Mouse (Mus musculus) kidney, postnatal 14 days (tissue): Measurements from ENCODE around the gene Cxcl9.
A peak's percentile ranks its signal among the peaks of the same experiment; 100 is the strongest.

Experiments used
- DNase-seq: peaks from one replicate; pipeline ENCODE4 v3.0.0; 2022; ENCODE audit warnings: mixed read lengths

Gene Cxcl9

DNA sequence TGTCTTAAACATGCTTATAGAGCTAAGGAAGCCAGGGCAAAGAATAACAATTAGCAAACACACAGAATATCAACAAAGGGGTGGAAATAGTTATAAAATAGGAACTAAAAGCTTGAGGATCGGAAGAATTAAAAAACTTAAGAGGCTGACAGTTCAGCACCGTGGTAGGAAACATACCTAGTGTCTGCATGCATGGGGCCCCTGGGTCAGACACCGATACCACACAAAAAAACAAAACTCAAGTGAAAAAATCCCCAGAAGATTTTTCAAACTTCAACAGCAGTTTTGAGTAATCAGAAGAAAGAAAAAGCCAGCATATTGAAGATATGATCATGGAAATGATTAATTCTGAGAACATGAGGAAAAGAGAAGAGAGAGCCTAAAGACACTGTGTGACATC lies 8.9 kb upstream of the Cxcl9 start:
- DNase-seq, result no peak

GRCm38 (mm10) chr5:92332359-92332840 lies 4.5 kb upstream of the Cxcl9 start:
- peak; percentile 73 for DNase-seq

DNA sequence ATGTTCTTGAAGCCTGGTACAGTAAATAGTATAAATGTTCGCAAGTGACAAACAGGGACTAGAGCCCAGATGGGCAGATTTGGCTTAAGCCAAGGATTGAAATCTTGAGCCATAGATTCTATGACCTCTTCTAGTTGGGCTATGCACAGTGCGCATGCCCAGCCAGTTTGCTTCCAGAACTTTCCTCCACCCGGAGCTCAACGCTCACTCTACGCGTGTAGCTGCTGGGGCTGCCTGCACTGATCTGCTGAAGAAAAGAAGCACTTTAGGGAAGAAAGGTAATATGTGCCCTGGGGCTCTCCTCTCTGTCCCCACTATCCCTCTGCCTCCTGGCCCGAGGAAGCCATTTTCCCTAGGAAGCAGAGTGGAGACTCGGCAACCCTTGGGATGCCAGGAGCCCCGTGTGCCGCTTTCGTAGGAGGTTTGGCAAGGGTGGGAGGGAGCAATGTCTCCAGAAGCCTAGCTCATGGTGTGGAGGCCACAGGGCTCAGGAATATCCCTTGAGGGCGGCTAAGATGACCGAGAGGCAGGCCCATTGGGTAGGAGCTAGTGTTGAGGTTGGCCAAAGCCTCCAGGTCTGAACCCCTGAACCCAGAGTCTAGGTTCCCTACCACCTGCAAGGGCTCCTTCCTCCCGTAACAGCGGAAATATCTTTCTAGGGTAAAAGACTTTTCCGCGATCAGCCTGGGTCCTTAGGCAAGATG lies 3.9 kb upstream of the Cxcl9 start, which contains the start of gene Art3:
Gene Art3 (plus strand): TSS at position 193 of the 704 bp plus-strand sequence.
- DNase-seq, result no peak

DNA sequence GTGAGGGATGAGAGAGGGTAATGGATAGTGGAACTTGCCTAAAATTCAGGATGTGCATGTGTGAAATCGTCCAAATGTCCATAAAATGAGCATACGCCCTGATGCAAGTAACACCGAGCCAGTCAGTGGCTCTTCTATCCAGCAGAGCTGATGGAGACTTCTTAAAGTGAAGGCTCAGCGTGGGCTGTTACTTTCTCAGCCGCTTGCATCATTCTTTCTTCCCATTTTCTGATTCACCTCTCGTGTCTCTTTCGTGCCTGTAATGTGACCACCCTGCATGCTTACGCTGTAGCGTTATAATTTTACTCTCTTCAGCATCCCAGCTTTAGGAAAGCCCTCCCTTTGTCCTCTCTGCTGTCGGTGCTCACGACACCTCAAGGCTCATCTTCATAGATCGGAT lies 3.2 kb upstream of the Cxcl9 start:
- no peak for DNase-seq

GRCm38 (mm10) chr5:92327367-92327766 lies 512 bp downstream of the Cxcl9 start:
- no peak for DNase-seq

GRCm38 (mm10) chr5:92323264-92323663 lies 4.6 kb downstream of the Cxcl9 start:
- DNase-seq, result peak; percentile 65

GRCm38 (mm10) chr5:92322612-92323011 lies 5.3 kb downstream of the Cxcl9 start:
- no peak for DNase-seq

- DNase-seq, result peak; percentile 40
Observed at GRCm38 (mm10) chr5:92321631-92322400, 6.1 kb downstream of the Cxcl9 start.

GRCm38 (mm10) chr5:92318596-92318995 lies 9.3 kb downstream of the Cxcl9 start:
- DNase-seq, result no peak

- DNase-seq, result no peak
Observed at GRCm38 (mm10) chr5:92318119-92318518, 9.8 kb downstream of the Cxcl9 start.

- no peak for DNase-seq
Observed at GRCm38 (mm10) chr5:92313776-92314175, 14.1 kb downstream of the Cxcl9 start.

- DNase-seq, result peak; percentile 92
Observed at GRCm38 (mm10) chr5:92312046-92312715, 15.7 kb downstream of the Cxcl9 start.

GRCm38 (mm10) chr5:92309681-92310511 lies 18.0 kb downstream of the Cxcl9 start, which contains the start of gene Sdad1:
Sdad1 (minus strand) TSS chr5:92310479.
- DNase-seq, result peak; percentile 96

- DNase-seq, result no peak
Observed at GRCm38 (mm10) chr5:92304291-92304690, 23.6 kb downstream of the Cxcl9 start.

DNA sequence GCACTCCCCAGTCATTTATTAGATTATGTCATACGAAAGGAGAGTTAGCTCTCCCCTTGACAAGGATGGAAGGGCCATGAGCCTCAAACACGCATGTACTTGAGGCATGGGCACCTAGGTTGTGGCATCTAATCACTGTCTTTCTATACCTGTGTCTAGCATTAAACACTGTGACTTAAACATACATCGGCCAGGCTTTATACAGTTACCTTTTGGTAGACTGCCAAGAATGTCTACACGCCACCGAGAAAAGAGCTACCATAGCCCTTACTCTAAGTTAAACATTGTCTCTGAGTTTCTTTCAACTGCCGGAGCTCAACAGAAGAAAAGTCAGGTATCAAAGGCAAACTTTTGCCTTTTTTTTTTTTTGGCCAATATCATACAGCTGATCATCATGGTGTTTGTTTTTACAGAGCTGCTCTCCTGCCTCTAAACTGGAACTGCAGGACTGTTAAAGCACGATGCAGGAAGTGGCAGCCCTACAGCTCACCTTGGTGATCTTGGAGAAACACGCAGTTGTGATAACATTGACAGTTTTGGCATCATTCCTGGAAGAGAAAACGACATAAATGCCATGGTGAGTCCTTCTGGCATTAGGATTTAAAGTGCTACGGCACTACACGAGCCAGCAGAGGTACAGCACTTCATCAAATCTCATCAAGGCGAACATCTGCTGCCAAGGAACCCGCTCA lies 25.6 kb downstream of the Cxcl9 start:
- DNase-seq, result no peak

DNA sequence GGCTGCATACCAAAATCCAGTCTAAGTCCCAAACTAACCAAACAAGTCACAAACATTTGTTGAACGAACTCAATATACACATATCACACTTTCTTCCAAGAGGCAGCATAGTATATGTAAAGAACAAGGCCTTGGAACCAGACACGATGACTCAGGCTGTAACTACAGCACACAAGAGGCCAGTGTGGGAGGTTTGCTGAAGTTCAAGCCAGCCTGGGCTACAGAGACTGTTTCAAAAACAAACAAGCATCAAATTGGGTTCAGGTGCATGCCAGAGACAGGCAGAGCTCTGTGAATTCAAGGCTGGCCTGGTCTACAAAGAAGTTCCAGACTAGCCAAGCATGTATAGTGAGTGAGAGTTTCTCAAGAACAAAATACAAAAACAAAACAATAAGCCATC lies 33.4 kb downstream of the Cxcl9 start:
- DNase-seq, result no peak

DNA sequence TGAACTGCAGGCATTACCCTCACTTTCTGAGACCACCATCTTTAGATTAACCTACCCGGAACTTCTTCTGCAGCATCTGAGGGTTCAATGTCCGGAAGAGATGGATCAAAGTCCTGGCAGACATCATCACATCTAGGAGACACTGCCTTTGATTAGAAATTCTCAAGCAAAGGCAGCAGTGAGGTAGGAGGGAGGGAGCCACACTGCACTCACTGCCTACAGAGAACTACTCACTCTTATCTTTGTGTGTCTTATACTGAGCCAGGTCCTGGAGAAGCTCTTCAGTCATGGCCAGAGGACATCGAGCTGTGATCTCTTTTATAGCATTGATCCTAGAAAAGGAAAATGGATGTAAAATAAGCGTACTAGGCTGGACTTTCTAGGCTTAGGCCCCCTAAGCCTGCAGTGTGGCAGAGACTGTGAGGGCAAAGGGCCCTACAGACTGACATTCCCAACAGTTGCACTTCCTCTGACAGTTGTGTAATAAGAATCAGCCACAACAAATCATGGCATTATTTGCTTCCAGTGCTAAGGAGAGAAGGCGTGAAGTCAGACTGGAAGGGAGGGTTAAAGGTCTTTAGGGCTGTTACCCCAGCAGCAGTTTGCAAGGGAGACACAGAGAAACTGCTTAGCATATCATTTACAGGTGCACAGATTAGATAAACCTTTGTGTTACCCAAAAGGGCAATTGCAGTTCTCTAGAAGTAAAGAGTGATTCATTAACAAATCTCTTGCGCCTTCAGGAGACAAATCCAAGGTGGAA lies 36.0 kb downstream of the Cxcl9 start:
- DNase-seq, result peak; percentile 10

GRCm38 (mm10) chr5:92287840-92288239 lies 40.0 kb downstream of the Cxcl9 start:
- DNase-seq, result no peak

- no peak for DNase-seq
Observed at GRCm38 (mm10) chr5:92283107-92283506, 44.8 kb downstream of the Cxcl9 start.

- no peak for DNase-seq
Observed at GRCm38 (mm10) chr5:92282571-92282970, 45.3 kb downstream of the Cxcl9 start.

GRCm38 (mm10) chr5:92278942-92279537 lies 48.8 kb downstream of the Cxcl9 start:
- no peak for DNase-seq
